Mouse (Mus musculus): ENCODE data around the gene Nepn.

DNA sequence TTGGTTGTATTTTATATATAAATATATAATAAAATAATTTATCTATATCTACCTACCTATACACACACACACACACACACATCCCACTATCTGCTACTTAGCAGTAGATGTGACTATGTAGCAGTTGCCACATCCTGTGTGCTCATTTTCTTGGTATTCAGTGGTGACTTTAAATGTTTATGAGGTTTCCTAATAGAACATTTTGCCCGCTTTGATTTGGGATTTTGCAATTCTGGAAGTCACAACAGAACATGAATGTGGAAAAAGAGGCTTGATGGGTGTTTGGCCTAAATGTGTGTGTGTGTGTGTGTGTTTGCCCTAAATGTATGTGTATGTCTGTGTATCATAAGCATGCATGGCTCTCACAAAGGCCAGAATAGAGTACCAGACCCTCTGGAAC is 5.2 kb upstream of the Nepn start:
- TF ChIP-seq CTCF (IDR thresholded peaks at IDR 0.05; ENCODE audit: borderline replicate concordance, insufficient read depth, low read depth, low read length) (no peak), POLR2A (IDR thresholded peaks at IDR 0.05; ENCODE audit: borderline replicate concordance, insufficient read depth, low read length) (no peak)

All from cerebellum, adult 2 months (tissue).